Mouse (Mus musculus): Measurements from ENCODE around the gene Hax1. TPM values are rescaled to one million over a fixed set of nuclear protein-coding genes. Genes with fewer than 3 reads are reported as not detected.

The Hax1 gene
- polyA plus RNA-seq (2016; fragmentation: Nextera tagmentation; extraction: Ambion mirVana): 79.4 and 85.4 TPM in 2 replicates

- H3K4me3 ChIP-seq: peak within 1 kb of the TSS; percentile 95
- peaks cover 50% of the 10 kb centered on the region for H3K36me3 ChIP-seq
- ATAC-seq (ENCODE audit: insufficient number of reproducible peaks, low FRiP score): peak; percentile 90
- H3K9me3 ChIP-seq (replicated peaks): no peaks in the 10 kb centered on the region
- H3K4me1 ChIP-seq (replicated peaks): peaks cover 11% of the 10 kb centered on the region; the same call in 1 of the 2 replicates
- peak within 1 kb of the TSS; percentile 83 for H3K27ac ChIP-seq (ENCODE audit: poor library complexity, severe bottlenecking)
- no peaks in the 10 kb centered on the region for H3K27me3 ChIP-seq (replicated peaks)
- WGBS: under 1% methylated on average over 26 of the region's 26 CpGs
- H3K4me2 ChIP-seq: peak within 1 kb of the TSS; percentile 97
- peak within 1 kb of the TSS; percentile 94 for H3K9ac ChIP-seq
Observed at GRCm38 (mm10) chr3:89998612-89999054, at the start of gene Hax1. TSS of gene Hax1 (minus strand) at chr3:89998780.

- Histone ChIP-seq H3K36me3 (peaks cover 65% of the 10 kb centered on the region), H3K4me1 (replicated peaks) (no peaks in the 10 kb centered on the region), H3K4me2 (no peak overlapping the region), H3K27ac (ENCODE audit: poor library complexity, severe bottlenecking) (no peak overlapping the region), H3K9me3 (replicated peaks) (no peaks in the 10 kb centered on the region), H3K9ac (no peak overlapping the region), H3K4me3 (no peak overlapping the region), H3K27me3 (replicated peaks) (no peaks in the 10 kb centered on the region)
- no peak for ATAC-seq (ENCODE audit: insufficient number of reproducible peaks, low FRiP score)
- 94% methylated on average over 1 of the region's 1 CpGs for WGBS
Observed at GRCm38 (mm10) chr3:90036263-90036662, 37.7 kb upstream of the Hax1 start.

- H3K27me3 ChIP-seq (replicated peaks): no peaks in the 10 kb centered on the region
- no peak overlapping the region for H3K4me3 ChIP-seq
- ATAC-seq (ENCODE audit: insufficient number of reproducible peaks, low FRiP score): no peak
- no peak overlapping the region for H3K27ac ChIP-seq (ENCODE audit: poor library complexity, severe bottlenecking)
- H3K9ac ChIP-seq: no peak overlapping the region
- no peaks in the 10 kb centered on the region for H3K4me1 ChIP-seq (replicated peaks)
- 90% methylated on average over 2 of the region's 2 CpGs for WGBS
- peaks cover 63% of the 10 kb centered on the region for H3K36me3 ChIP-seq
- no peak overlapping the region for H3K4me2 ChIP-seq
- no peaks in the 10 kb centered on the region for H3K9me3 ChIP-seq (replicated peaks)
Observed at GRCm38 (mm10) chr3:90034653-90035052, 36.1 kb upstream of the Hax1 start.

- WGBS: 92% methylated on average over 4 of the region's 4 CpGs
- Histone ChIP-seq H3K4me3 (no peak overlapping the region), H3K36me3 (peaks cover 89% of the 10 kb centered on the region), H3K9me3 (replicated peaks) (no peaks in the 10 kb centered on the region), H3K27ac (ENCODE audit: poor library complexity, severe bottlenecking) (no peak overlapping the region), H3K4me1 (replicated peaks) (no peaks in the 10 kb centered on the region), H3K4me2 (no peak overlapping the region), H3K27me3 (replicated peaks) (no peaks in the 10 kb centered on the region), H3K9ac (no peak overlapping the region)
- no peak for ATAC-seq (ENCODE audit: insufficient number of reproducible peaks, low FRiP score)
Observed at GRCm38 (mm10) chr3:90016626-90017025, 18.0 kb upstream of the Hax1 start.

- H3K9ac ChIP-seq: no peak overlapping the region
- H3K36me3 ChIP-seq: peaks cover 93% of the 10 kb centered on the region
- no peak for ATAC-seq (ENCODE audit: insufficient number of reproducible peaks, low FRiP score)
- H3K4me1 ChIP-seq (replicated peaks): no peaks in the 10 kb centered on the region
- WGBS: 75% methylated on average over 2 of the region's 2 CpGs
- H3K9me3 ChIP-seq (replicated peaks): no peaks in the 10 kb centered on the region
- H3K27me3 ChIP-seq (replicated peaks): no peaks in the 10 kb centered on the region
- H3K4me2 ChIP-seq: no peak overlapping the region
- no peak overlapping the region for H3K27ac ChIP-seq (ENCODE audit: poor library complexity, severe bottlenecking)
- no peak overlapping the region for H3K4me3 ChIP-seq
Observed at GRCm38 (mm10) chr3:90010291-90010690, 11.7 kb upstream of the Hax1 start.

GRCm38 (mm10) chr3:90004091-90004796, 5.7 kb upstream of the Hax1 start:
- Histone ChIP-seq H3K4me3 (no peak overlapping the region), H3K9ac (no peak overlapping the region), H3K36me3 (peaks cover 74% of the 10 kb centered on the region), H3K4me2 (no peak overlapping the region), H3K4me1 (replicated peaks) (peaks cover 5% of the 10 kb centered on the region; the same call in 1 of the 2 replicates), H3K9me3 (replicated peaks) (no peaks in the 10 kb centered on the region), H3K27ac (ENCODE audit: poor library complexity, severe bottlenecking) (no peak overlapping the region), H3K27me3 (replicated peaks) (no peaks in the 10 kb centered on the region)
- 80% methylated on average over 3 of the region's 3 CpGs for WGBS
- no peak for ATAC-seq (ENCODE audit: insufficient number of reproducible peaks, low FRiP score)

GRCm38 (mm10) chr3:89999830-90000229, 1.2 kb upstream of the Hax1 start:
- Histone ChIP-seq H3K9ac (no peak overlapping the region), H3K27me3 (replicated peaks) (no peaks in the 10 kb centered on the region), H3K9me3 (replicated peaks) (no peaks in the 10 kb centered on the region), H3K27ac (ENCODE audit: poor library complexity, severe bottlenecking) (no peak overlapping the region), H3K4me2 (no peak overlapping the region), H3K4me1 (replicated peaks) (peaks cover 11% of the 10 kb centered on the region; the same call in 1 of the 2 replicates), H3K4me3 (no peak overlapping the region), H3K36me3 (peaks cover 46% of the 10 kb centered on the region)
- ATAC-seq (ENCODE audit: insufficient number of reproducible peaks, low FRiP score): no peak
- WGBS: 83% methylated on average over 4 of the region's 4 CpGs

- Histone ChIP-seq H3K36me3 (peaks cover 47% of the 10 kb centered on the region), H3K4me2 (peak overlapping the region; percentile 97), H3K4me3 (peak overlapping the region; percentile 95), H3K9ac (peak overlapping the region; percentile 79), H3K9me3 (replicated peaks) (no peaks in the 10 kb centered on the region), H3K27me3 (replicated peaks) (no peaks in the 10 kb centered on the region), H3K4me1 (replicated peaks) (peaks cover 11% of the 10 kb centered on the region; the same call in 1 of the 2 replicates), H3K27ac (ENCODE audit: poor library complexity, severe bottlenecking) (peak overlapping the region; percentile 83)
- ATAC-seq (ENCODE audit: insufficient number of reproducible peaks, low FRiP score): no peak
- WGBS: 21% methylated on average over 8 of the region's 8 CpGs
Observed at GRCm38 (mm10) chr3:89999090-89999489, 510 bp upstream of the Hax1 start.

- Histone ChIP-seq H3K4me2 (peak overlapping the region; percentile 97), H3K36me3 (peaks cover 47% of the 10 kb centered on the region), H3K27me3 (replicated peaks) (no peaks in the 10 kb centered on the region), H3K9ac (peak overlapping the region; percentile 94), H3K9me3 (replicated peaks) (no peaks in the 10 kb centered on the region), H3K4me3 (peak overlapping the region; percentile 95), H3K4me1 (replicated peaks) (peaks cover 11% of the 10 kb centered on the region; the same call in 1 of the 2 replicates), H3K27ac (ENCODE audit: poor library complexity, severe bottlenecking) (peak overlapping the region; percentile 83)
- WGBS: 16% methylated on average over 23 of the region's 23 CpGs
- ATAC-seq (ENCODE audit: insufficient number of reproducible peaks, low FRiP score): 0 out of 2 replicates have a peak, but pooled peaks have one; percentile 13
Observed at GRCm38 (mm10) chr3:89997791-89998495, 637 bp downstream of the Hax1 start.

GRCm38 (mm10) chr3:89994807-89995515, 3.6 kb downstream of the Hax1 start:
- Histone ChIP-seq H3K4me2 (no peak overlapping the region), H3K9me3 (replicated peaks) (no peaks in the 10 kb centered on the region), H3K4me1 (replicated peaks) (peaks cover 11% of the 10 kb centered on the region; the same call in 1 of the 2 replicates), H3K9ac (no peak overlapping the region), H3K4me3 (no peak overlapping the region), H3K36me3 (peaks cover 23% of the 10 kb centered on the region), H3K27ac (ENCODE audit: poor library complexity, severe bottlenecking) (no peak overlapping the region), H3K27me3 (replicated peaks) (no peaks in the 10 kb centered on the region)
- 90% methylated on average over 5 of the region's 5 CpGs for WGBS
- ATAC-seq (ENCODE audit: insufficient number of reproducible peaks, low FRiP score): no peak

GRCm38 (mm10) chr3:89987822-89988221, 10.8 kb downstream of the Hax1 start:
- no peak overlapping the region for H3K9ac ChIP-seq
- no peaks in the 10 kb centered on the region for H3K9me3 ChIP-seq (replicated peaks)
- no peaks in the 10 kb centered on the region for H3K27me3 ChIP-seq (replicated peaks)
- no peak overlapping the region for H3K27ac ChIP-seq (ENCODE audit: poor library complexity, severe bottlenecking)
- no peak for ATAC-seq (ENCODE audit: insufficient number of reproducible peaks, low FRiP score)
- no peak overlapping the region for H3K4me3 ChIP-seq
- H3K36me3 ChIP-seq: no peaks in the 10 kb centered on the region
- no peak overlapping the region for H3K4me2 ChIP-seq
- no peaks in the 10 kb centered on the region for H3K4me1 ChIP-seq (replicated peaks)
- WGBS: 86% methylated on average over 4 of the region's 4 CpGs

Data from heart, embryonic 12.5 days (tissue).